Mouse (Mus musculus) kidney, adult 2 months (tissue): ENCODE data around the gene Tbc1d1.

ENCODE experiments used
- CTCF ChIP-seq: fragments of 200-500 bp; conservative IDR thresholded peaks from 2 replicates; pipeline ENCODE4 v1.5.1; 2011; ENCODE audit warnings: low read depth, mild to moderate bottlenecking, control low read depth, low read length, moderate library complexity, mixed read lengths; ENCODE audit not compliant: insufficient read depth, insufficient read length
- POLR2A ChIP-seq: fragments of 200-500 bp; IDR thresholded peaks from one replicate; pipeline ENCODE4 v1.6.1; 2011; ENCODE audit warnings: low read depth, low read length, control low read depth

DNA sequence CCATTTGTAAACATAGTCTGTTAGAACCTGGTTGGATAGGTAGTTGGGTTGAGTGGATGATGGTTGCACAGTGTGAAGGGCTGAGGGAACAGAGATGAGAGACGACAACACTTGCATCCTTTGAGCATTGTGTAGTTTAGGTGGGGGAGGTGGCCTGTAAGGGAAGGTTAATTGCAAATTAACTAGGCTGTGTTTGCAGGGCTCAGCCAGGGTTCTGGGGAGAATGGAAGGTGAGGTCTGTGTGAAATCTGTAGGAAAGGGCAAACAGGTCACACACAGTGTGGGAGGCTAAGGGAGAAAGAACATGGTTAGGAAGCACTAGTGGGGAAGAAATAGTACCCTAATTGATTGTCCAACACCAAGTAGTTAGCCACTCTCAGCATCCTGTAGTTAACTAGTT lies 81.2 kb downstream of the Tbc1d1 start:
- TF ChIP-seq CTCF (no peak), POLR2A (no peak)
